Mouse (Mus musculus) C2C12 (cell line): Measurements from ENCODE around the gene Tiparp. TPM values are rescaled to one million over a fixed set of nuclear protein-coding genes. Genes with fewer than 3 reads are reported as not detected.
A peak's percentile ranks its signal among the peaks of the same experiment; 100 is the strongest.

ENCODE experiments used
- H3K27me3 ChIP-seq: one replicate; pipeline ENCODE4 v1.6.1; 2011; ENCODE audit not compliant: control insufficient read depth, insufficient read depth, insufficient read length
- H3K36me3 ChIP-seq: one replicate; pipeline ENCODE4 v1.6.1; 2011; ENCODE audit not compliant: control insufficient read depth, insufficient read depth
- H3K4me3 ChIP-seq: one replicate; pipeline ENCODE4 v1.5.1; 2011; ENCODE audit warnings: mild to moderate bottlenecking, control low read depth; ENCODE audit not compliant: poor library complexity, insufficient read depth, severe bottlenecking
- H3K79me2 ChIP-seq: one replicate; pipeline ENCODE4 v1.6.1; 2011; ENCODE audit not compliant: control insufficient read depth, insufficient read depth
- H3K79me3 ChIP-seq: one replicate; pipeline ENCODE4 v1.6.1; 2011; ENCODE audit warnings: low read depth, control low read depth
- H3ac ChIP-seq: one replicate; pipeline ENCODE3; 2011; ENCODE audit warnings: low read depth; ENCODE audit not compliant: control insufficient read depth, insufficient read length
- CEBPB ChIP-seq: IDR thresholded peaks from one replicate; pipeline ENCODE4 v1.6.1; 2011; ENCODE audit warnings: low read depth, mild to moderate bottlenecking, control low read depth, moderate library complexity
- CTCF ChIP-seq: IDR thresholded peaks from one replicate; pipeline ENCODE4 v1.5.1; 2011; ENCODE audit not compliant: control insufficient read depth, insufficient read depth, insufficient read length
- FOSL1 ChIP-seq: IDR thresholded peaks from one replicate; pipeline ENCODE4 v1.8.0; 2011; ENCODE audit warnings: mild to moderate bottlenecking, low read length; ENCODE audit not compliant: poor library complexity, insufficient read depth, severe bottlenecking
- MAX ChIP-seq: IDR thresholded peaks from one replicate; pipeline ENCODE4 v1.6.1; 2011; ENCODE audit warnings: mild to moderate bottlenecking, control low read depth
- MYOD1 ChIP-seq: IDR thresholded peaks from one replicate; pipeline ENCODE4 v1.6.1; 2011; ENCODE audit warnings: low read depth; ENCODE audit not compliant: control insufficient read depth, insufficient read length
- MYOG ChIP-seq: IDR thresholded peaks from one replicate; pipeline ENCODE4 v1.6.1; 2011; ENCODE audit not compliant: control insufficient read depth, insufficient read length; ENCODE audit errors: extremely low read depth
- USF1 ChIP-seq: IDR thresholded peaks from one replicate; pipeline ENCODE4 v1.6.1; 2011; ENCODE audit warnings: low read depth, mild to moderate bottlenecking, control low read depth, moderate library complexity
- polyA plus RNA-seq: library from polyadenylated mRNA; unstranded; fragments of >200 nt; fragmentation: generic; extraction: Trizol; gene quantifications from one replicate; pipeline ENCODE4 v1.2.1, GENCODE M21; 2012; ENCODE audit warnings: missing spikeins

The Tiparp gene
- polyA plus RNA-seq, 1 experiment = 2.9 TPM

GRCm38 (mm10) chr3:65581596-65581995, 53.4 kb downstream of the Tiparp start:
- Histone ChIP-seq H3K36me3 (no peaks in the 10 kb centered on the region), H3K79me2 (no peaks in the 10 kb centered on the region), H3ac (no peak overlapping the region), H3K4me3 (no peak overlapping the region), H3K79me3 (no peaks in the 10 kb centered on the region), H3K27me3 (no peaks in the 10 kb centered on the region)
- TF ChIP-seq CEBPB (peak; percentile 29), FOSL1 (no peak)

- TF ChIP-seq USF1 (no peak), MAX (no peak), CEBPB (no peak), MYOD1 (no peak), FOSL1 (no peak), MYOG (no peak), CTCF (no peak)
- H3K79me2 ChIP-seq = no peaks in the 10 kb centered on the region
- no peaks in the 10 kb centered on the region for H3K36me3 ChIP-seq
- H3K27me3 ChIP-seq = no peaks in the 10 kb centered on the region
- H3ac ChIP-seq = no peak overlapping the region
- no peak overlapping the region for H3K4me3 ChIP-seq
- H3K79me3 ChIP-seq = no peaks in the 10 kb centered on the region
These were observed 56.1 kb downstream of the Tiparp start for GRCm38 (mm10) chr3:65584329-65584728.

DNA sequence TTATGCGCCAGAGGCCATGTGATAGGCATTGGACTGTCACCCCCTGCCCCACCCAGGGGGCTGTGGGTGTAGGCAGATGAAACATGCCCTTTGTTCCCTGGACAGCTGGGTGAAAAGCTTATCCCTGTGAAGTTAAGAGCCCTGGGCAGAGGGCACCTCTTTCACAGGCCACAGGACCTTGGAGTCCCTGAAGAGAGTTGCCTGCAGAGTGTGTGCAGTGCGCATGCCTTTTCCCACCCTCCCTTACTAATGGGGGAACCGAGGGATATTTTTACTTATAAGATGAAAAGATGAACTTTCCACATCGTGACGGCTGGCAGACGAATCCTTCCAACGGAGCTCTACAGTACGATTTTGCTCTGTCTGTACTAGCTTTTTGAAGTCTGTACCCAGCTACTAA, 57.1 kb downstream of the Tiparp start:
- TF ChIP-seq USF1 (no peak), CTCF (no peak), FOSL1 (no peak), MYOG (no peak), CEBPB (no peak), MYOD1 (no peak), MAX (no peak)
- no peak overlapping the region for H3ac ChIP-seq
- H3K27me3 ChIP-seq = no peaks in the 10 kb centered on the region
- H3K36me3 ChIP-seq = no peaks in the 10 kb centered on the region
- no peaks in the 10 kb centered on the region for H3K79me2 ChIP-seq
- H3K79me3 ChIP-seq = no peaks in the 10 kb centered on the region
- no peak overlapping the region for H3K4me3 ChIP-seq

GRCm38 (mm10) chr3:65585823-65586482, 57.7 kb downstream of the Tiparp start:
- no peaks in the 10 kb centered on the region for H3K79me3 ChIP-seq
- no peaks in the 10 kb centered on the region for H3K79me2 ChIP-seq
- no peaks in the 10 kb centered on the region for H3K36me3 ChIP-seq
- no peaks in the 10 kb centered on the region for H3K27me3 ChIP-seq
- no peak overlapping the region for H3ac ChIP-seq
- H3K4me3 ChIP-seq = no peak overlapping the region
- TF ChIP-seq MYOG (no peak), MAX (no peak), CEBPB (no peak), CTCF (no peak), USF1 (no peak), MYOD1 (no peak), FOSL1 (no peak)

DNA sequence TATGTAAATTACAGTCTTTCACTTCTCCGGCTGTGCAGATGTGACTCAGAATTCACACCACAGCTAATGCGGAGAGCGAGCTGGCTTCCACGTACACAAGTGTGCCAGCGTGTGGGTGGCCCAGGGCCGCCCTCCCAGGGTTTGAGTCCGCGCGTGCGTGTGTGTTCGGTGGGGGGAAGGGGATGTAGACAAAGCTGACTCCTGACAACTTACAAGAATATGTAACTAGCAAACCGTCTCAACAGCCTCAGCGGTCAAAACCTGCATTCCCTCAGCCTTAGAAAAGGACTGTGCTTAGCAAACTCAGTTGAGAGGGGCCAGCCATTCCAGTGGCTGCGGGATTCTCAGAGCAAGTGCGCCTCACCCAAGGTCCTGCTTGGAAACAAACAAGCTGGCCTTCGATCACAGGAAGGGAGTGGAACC, 58.3 kb downstream of the Tiparp start:
- H3K79me2 ChIP-seq = no peaks in the 10 kb centered on the region
- TF ChIP-seq USF1 (no peak), MYOG (no peak), MAX (no peak), CEBPB (no peak), MYOD1 (no peak), CTCF (no peak), FOSL1 (no peak)
- no peak overlapping the region for H3K4me3 ChIP-seq
- no peaks in the 10 kb centered on the region for H3K27me3 ChIP-seq
- no peak overlapping the region for H3ac ChIP-seq
- H3K36me3 ChIP-seq = no peaks in the 10 kb centered on the region
- H3K79me3 ChIP-seq = no peaks in the 10 kb centered on the region

DNA sequence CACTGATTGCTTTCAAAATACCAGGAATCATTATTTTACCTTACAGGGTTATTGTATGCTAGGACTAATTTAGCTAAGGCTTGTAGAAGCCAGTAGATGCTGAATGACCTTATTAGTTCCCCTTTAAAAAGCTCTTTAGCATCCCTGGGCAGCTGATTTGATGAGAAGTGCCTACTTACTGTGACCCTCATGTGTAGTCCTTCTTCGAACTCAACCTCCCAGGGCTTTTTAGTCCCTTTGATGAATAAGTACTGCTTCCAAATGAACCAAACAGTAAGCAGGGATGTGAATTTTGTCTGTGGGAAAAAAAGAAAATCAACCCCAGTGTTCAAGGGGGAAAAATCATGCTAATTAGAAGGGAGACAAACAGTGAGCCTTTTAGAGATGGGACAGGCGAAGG, 58.8 kb downstream of the Tiparp start:
- H3K27me3 ChIP-seq = no peaks in the 10 kb centered on the region
- H3K79me3 ChIP-seq = no peaks in the 10 kb centered on the region
- no peaks in the 10 kb centered on the region for H3K36me3 ChIP-seq
- TF ChIP-seq MYOD1 (no peak), CTCF (no peak), CEBPB (no peak)
- no peaks in the 10 kb centered on the region for H3K79me2 ChIP-seq
- H3ac ChIP-seq = no peak overlapping the region
- no peak overlapping the region for H3K4me3 ChIP-seq
